Mouse (Mus musculus): ENCODE results near the gene Ccdc107.

DNA sequence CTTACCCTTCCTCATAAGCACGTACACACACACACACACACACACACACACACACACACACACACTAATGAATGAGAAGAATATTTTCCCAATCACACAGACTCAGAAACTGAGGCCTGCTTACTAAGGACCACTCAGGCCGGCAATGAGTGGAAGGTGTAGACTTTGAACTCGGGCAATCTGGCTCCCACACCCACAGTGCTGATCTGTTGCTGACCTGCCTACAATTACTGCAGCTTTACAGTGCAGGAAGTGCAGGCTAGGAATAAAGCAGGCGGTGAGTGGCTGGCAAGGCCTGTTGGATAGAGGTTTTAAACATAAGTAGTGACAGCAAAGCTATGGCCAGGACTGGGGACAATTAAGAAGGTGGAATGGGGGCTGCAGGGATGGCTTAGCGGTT lies 11.7 kb upstream of the Ccdc107 start:
- no peak for TF ChIP-seq CTCF (IDR thresholded peaks at IDR 0.05; ENCODE audit: insufficient read depth, low read depth, low read length)
- no peak for TF ChIP-seq POLR2A (IDR thresholded peaks at IDR 0.05; ENCODE audit: insufficient read depth, low read depth, low read length)

Measured in olfactory bulb, adult 2 months (tissue).